Mouse (Mus musculus): ENCODE measurements at regions not wholly inside any gene's neighbourhood (a gene's known extent, or its start where the extent isn't known, plus 50 kb on each side); places are given as distances from the start of the nearest gene placed in this dataset.

- Histone ChIP-seq H3K36me3 (ENCODE audit: control insufficient read depth, insufficient read depth, low read length) (no peaks in the 10 kb centered on the region), H3K4me3 (ENCODE audit: low read length) (no peak overlapping the region), H3K9ac (ENCODE audit: low read depth, low read length) (no peak overlapping the region), H3K9me3 (ENCODE audit: control insufficient read depth, low read length) (no peaks in the 10 kb centered on the region), H3K27ac (ENCODE audit: low read depth, low read length) (no peak overlapping the region), H3K4me2 (ENCODE audit: low read length) (no peak overlapping the region), H3K4me1 (ENCODE audit: control insufficient read depth, insufficient read depth, low read depth, low read length) (peaks cover 3% of the 10 kb centered on the region; the same call in 1 of the 2 replicates), H3K27me3 (replicated peaks; ENCODE audit: control insufficient read depth, insufficient read depth, low read length) (no peaks in the 10 kb centered on the region)
- ATAC-seq: no peak
- 89% methylated on average over 4 of the region's 4 CpGs for WGBS
Measured at GRCm38 (mm10) chr9:14200852-14201251, 74.0 kb upstream of the Sesn3 start.

GRCm38 (mm10) chr9:14202551-14203306 lies 72.1 kb upstream of the Sesn3 start:
- Histone ChIP-seq H3K4me1 (ENCODE audit: control insufficient read depth, insufficient read depth, low read depth, low read length) (peaks cover 3% of the 10 kb centered on the region; the same call in 1 of the 2 replicates), H3K36me3 (ENCODE audit: control insufficient read depth, insufficient read depth, low read length) (no peaks in the 10 kb centered on the region), H3K27me3 (replicated peaks; ENCODE audit: control insufficient read depth, insufficient read depth, low read length) (no peaks in the 10 kb centered on the region), H3K4me3 (ENCODE audit: low read length) (no peak overlapping the region), H3K27ac (ENCODE audit: low read depth, low read length) (no peak overlapping the region), H3K9ac (ENCODE audit: low read depth, low read length) (no peak overlapping the region), H3K9me3 (ENCODE audit: control insufficient read depth, low read length) (no peaks in the 10 kb centered on the region), H3K4me2 (ENCODE audit: low read length) (no peak overlapping the region)
- peak; percentile 55; the same call in 1 of the 2 replicates for ATAC-seq
- 75% methylated on average over 10 of the region's 10 CpGs for WGBS

- no peaks in the 10 kb centered on the region for H3K27me3 ChIP-seq (replicated peaks; ENCODE audit: control insufficient read depth, insufficient read depth, low read length)
- H3K4me1 ChIP-seq (ENCODE audit: control insufficient read depth, insufficient read depth, low read depth, low read length): peaks cover 3% of the 10 kb centered on the region; the same call in 1 of the 2 replicates
- no peak overlapping the region for H3K4me3 ChIP-seq (ENCODE audit: low read length)
- H3K36me3 ChIP-seq (ENCODE audit: control insufficient read depth, insufficient read depth, low read length): no peaks in the 10 kb centered on the region
- peak; percentile 32; the same call in 1 of the 2 replicates for ATAC-seq
- no peak overlapping the region for H3K27ac ChIP-seq (ENCODE audit: low read depth, low read length)
- WGBS: 58% methylated on average over 2 of the region's 2 CpGs
- H3K9me3 ChIP-seq (ENCODE audit: control insufficient read depth, low read length): no peaks in the 10 kb centered on the region
- H3K9ac ChIP-seq (ENCODE audit: low read depth, low read length): no peak overlapping the region
- H3K4me2 ChIP-seq (ENCODE audit: low read length): no peak overlapping the region
Measured at GRCm38 (mm10) chr9:14203307-14203695, 71.6 kb upstream of the Sesn3 start.

GRCm38 (mm10) chr9:14203768-14204416 lies 71.0 kb upstream of the Sesn3 start:
- no peak overlapping the region for H3K4me2 ChIP-seq (ENCODE audit: low read length)
- no peak overlapping the region for H3K9ac ChIP-seq (ENCODE audit: low read depth, low read length)
- H3K27me3 ChIP-seq (replicated peaks; ENCODE audit: control insufficient read depth, insufficient read depth, low read length): no peaks in the 10 kb centered on the region
- ATAC-seq: no peak
- no peak overlapping the region for H3K4me3 ChIP-seq (ENCODE audit: low read length)
- no peaks in the 10 kb centered on the region for H3K36me3 ChIP-seq (ENCODE audit: control insufficient read depth, insufficient read depth, low read length)
- no peak overlapping the region for H3K27ac ChIP-seq (ENCODE audit: low read depth, low read length)
- H3K4me1 ChIP-seq (ENCODE audit: control insufficient read depth, insufficient read depth, low read depth, low read length): peaks cover 3% of the 10 kb centered on the region; the same call in 1 of the 2 replicates
- 84% methylated on average over 11 of the region's 11 CpGs for WGBS
- H3K9me3 ChIP-seq (ENCODE audit: control insufficient read depth, low read length): no peaks in the 10 kb centered on the region

- Histone ChIP-seq H3K4me3 (ENCODE audit: low read length) (no peak overlapping the region), H3K27ac (ENCODE audit: low read depth, low read length) (no peak overlapping the region), H3K4me1 (ENCODE audit: control insufficient read depth, insufficient read depth, low read depth, low read length) (peaks cover 3% of the 10 kb centered on the region; the same call in 1 of the 2 replicates), H3K4me2 (ENCODE audit: low read length) (no peak overlapping the region), H3K27me3 (replicated peaks; ENCODE audit: control insufficient read depth, insufficient read depth, low read length) (no peaks in the 10 kb centered on the region), H3K36me3 (ENCODE audit: control insufficient read depth, insufficient read depth, low read length) (no peaks in the 10 kb centered on the region), H3K9ac (ENCODE audit: low read depth, low read length) (no peak overlapping the region), H3K9me3 (ENCODE audit: control insufficient read depth, low read length) (no peaks in the 10 kb centered on the region)
- WGBS: 96% methylated on average over 1 of the region's 1 CpGs
- ATAC-seq: peak; percentile 62; the same call in 1 of the 2 replicates
Measured at GRCm38 (mm10) chr9:14204817-14205216, 70.0 kb upstream of the Sesn3 start.

GRCm38 (mm10) chr9:14206838-14207560 lies 67.9 kb upstream of the Sesn3 start:
- Histone ChIP-seq H3K4me2 (ENCODE audit: low read length) (no peak overlapping the region), H3K9ac (ENCODE audit: low read depth, low read length) (no peak overlapping the region), H3K36me3 (ENCODE audit: control insufficient read depth, insufficient read depth, low read length) (no peaks in the 10 kb centered on the region), H3K4me3 (ENCODE audit: low read length) (no peak overlapping the region), H3K4me1 (ENCODE audit: control insufficient read depth, insufficient read depth, low read depth, low read length) (peaks cover 3% of the 10 kb centered on the region; the same call in 1 of the 2 replicates), H3K27me3 (replicated peaks; ENCODE audit: control insufficient read depth, insufficient read depth, low read length) (no peaks in the 10 kb centered on the region), H3K27ac (ENCODE audit: low read depth, low read length) (no peak overlapping the region), H3K9me3 (ENCODE audit: control insufficient read depth, low read length) (no peaks in the 10 kb centered on the region)
- 77% methylated on average over 16 of the region's 16 CpGs for WGBS
- no peak for ATAC-seq

GRCm38 (mm10) chr9:14207561-14207936 lies 67.3 kb upstream of the Sesn3 start:
- no peaks in the 10 kb centered on the region for H3K36me3 ChIP-seq (ENCODE audit: control insufficient read depth, insufficient read depth, low read length)
- H3K4me3 ChIP-seq (ENCODE audit: low read length): no peak overlapping the region
- H3K9me3 ChIP-seq (ENCODE audit: control insufficient read depth, low read length): no peaks in the 10 kb centered on the region
- WGBS: 79% methylated on average over 3 of the region's 3 CpGs
- peaks cover 3% of the 10 kb centered on the region; the same call in 1 of the 2 replicates for H3K4me1 ChIP-seq (ENCODE audit: control insufficient read depth, insufficient read depth, low read depth, low read length)
- H3K27ac ChIP-seq (ENCODE audit: low read depth, low read length): no peak overlapping the region
- no peak overlapping the region for H3K9ac ChIP-seq (ENCODE audit: low read depth, low read length)
- H3K27me3 ChIP-seq (replicated peaks; ENCODE audit: control insufficient read depth, insufficient read depth, low read length): no peaks in the 10 kb centered on the region
- no peak overlapping the region for H3K4me2 ChIP-seq (ENCODE audit: low read length)
- ATAC-seq: no peak

GRCm38 (mm10) chr9:14213283-14213682 lies 61.6 kb upstream of the Sesn3 start:
- no peak for ATAC-seq
- no peaks in the 10 kb centered on the region for H3K36me3 ChIP-seq (ENCODE audit: control insufficient read depth, insufficient read depth, low read length)
- H3K27me3 ChIP-seq (replicated peaks; ENCODE audit: control insufficient read depth, insufficient read depth, low read length): no peaks in the 10 kb centered on the region
- no peak overlapping the region for H3K27ac ChIP-seq (ENCODE audit: low read depth, low read length)
- H3K9ac ChIP-seq (ENCODE audit: low read depth, low read length): no peak overlapping the region
- H3K4me2 ChIP-seq (ENCODE audit: low read length): no peak overlapping the region
- H3K9me3 ChIP-seq (ENCODE audit: control insufficient read depth, low read length): no peaks in the 10 kb centered on the region
- H3K4me3 ChIP-seq (ENCODE audit: low read length): no peak overlapping the region
- WGBS: 87% methylated on average over 2 of the region's 2 CpGs
- no peaks in the 10 kb centered on the region for H3K4me1 ChIP-seq (ENCODE audit: control insufficient read depth, insufficient read depth, low read depth, low read length)

Measured in hindbrain, embryonic 16.5 days (tissue).